Mouse (Mus musculus): ENCODE measurements around the gene Inppl1. TPM values are rescaled to one million over a fixed set of nuclear protein-coding genes. Genes with fewer than 3 reads are reported as not detected.

The Inppl1 gene
- polyA plus RNA-seq, 1 experiment from 2014 or later = 44.8 TPM

- Histone ChIP-seq H3K27ac (replicated peaks; ENCODE audit: low read depth, low read length) (no peak overlapping the region), H3K27me3 (ENCODE audit: control insufficient read depth, insufficient read depth, low read length) (peaks cover 33% of the 10 kb centered on the region), H3K9me3 (ENCODE audit: control insufficient read depth, low read length) (no peaks in the 10 kb centered on the region), H3K4me1 (ENCODE audit: control insufficient read depth, insufficient read depth, low read length) (peaks cover 19% of the 10 kb centered on the region), H3K9ac (ENCODE audit: low read length) (no peak overlapping the region), H3K36me3 (ENCODE audit: control insufficient read depth, insufficient read depth, low read length) (peaks cover 20% of the 10 kb centered on the region; the same call in 1 of the 2 replicates), H3K4me3 (ENCODE audit: low read depth, low read length) (no peak overlapping the region), H3K4me2 (ENCODE audit: low read depth, severe bottlenecking) (0 out of 2 replicates have a peak overlapping the region, but pooled peaks have one; percentile 82)
- WGBS = 24% methylated on average over 31 of the region's 32 CpGs
- peak; percentile 59 for DNase-seq (ENCODE audit: low spot score)
- ATAC-seq (ENCODE audit: insufficient number of reproducible peaks, low FRiP score, low TSS enrichment, low read depth) = 0 out of 2 replicates have a peak, but pooled peaks have one; percentile 7
Observed at GRCm38 (mm10) chr7:101822836-101823757, 14.9 kb downstream of the Inppl1 start.

GRCm38 (mm10) chr7:101821571-101822501, 16.2 kb downstream of the Inppl1 start:
- ATAC-seq (ENCODE audit: insufficient number of reproducible peaks, low FRiP score, low TSS enrichment, low read depth) = peak; percentile 88
- Histone ChIP-seq H3K27ac (replicated peaks; ENCODE audit: low read depth, low read length) (peak overlapping the region; percentile 38), H3K4me1 (ENCODE audit: control insufficient read depth, insufficient read depth, low read length) (peaks cover 19% of the 10 kb centered on the region)

GRCm38 (mm10) chr7:101820295-101821030, 17.6 kb downstream of the Inppl1 start:
- Histone ChIP-seq H3K27ac (replicated peaks; ENCODE audit: low read depth, low read length) (no peak overlapping the region), H3K9ac (ENCODE audit: low read length) (no peak overlapping the region), H3K27me3 (ENCODE audit: control insufficient read depth, insufficient read depth, low read length) (peaks cover 50% of the 10 kb centered on the region), H3K4me3 (ENCODE audit: low read depth, low read length) (peak overlapping the region; percentile 29; the same call in 1 of the 2 replicates), H3K4me2 (ENCODE audit: low read depth, severe bottlenecking) (peak overlapping the region; percentile 82), H3K9me3 (ENCODE audit: control insufficient read depth, low read length) (no peaks in the 10 kb centered on the region), H3K36me3 (ENCODE audit: control insufficient read depth, insufficient read depth, low read length) (peaks cover 7% of the 10 kb centered on the region; the same call in 1 of the 2 replicates), H3K4me1 (ENCODE audit: control insufficient read depth, insufficient read depth, low read length) (peaks cover 19% of the 10 kb centered on the region)
- peak; percentile 49 for DNase-seq (ENCODE audit: low spot score)
- no peak for ATAC-seq (ENCODE audit: insufficient number of reproducible peaks, low FRiP score, low TSS enrichment, low read depth)
- WGBS = 4% methylated on average over 35 of the region's 35 CpGs

More at GRCm38 (mm10) chr7:101821571-101822501, 16.2 kb downstream of the Inppl1 start:
- H3K4me2 ChIP-seq (ENCODE audit: low read depth, severe bottlenecking) = peak overlapping the region; percentile 82
- H3K4me3 ChIP-seq (ENCODE audit: low read depth, low read length) = peak overlapping the region; percentile 29
- peak overlapping the region; percentile 47 for H3K9ac ChIP-seq (ENCODE audit: low read length)
- H3K9me3 ChIP-seq (ENCODE audit: control insufficient read depth, low read length) = no peaks in the 10 kb centered on the region
- WGBS = under 1% methylated on average over 65 of the region's 71 CpGs
- peak; percentile 86 for DNase-seq (ENCODE audit: low spot score)
- H3K27me3 ChIP-seq (ENCODE audit: control insufficient read depth, insufficient read depth, low read length) = peaks cover 46% of the 10 kb centered on the region
- H3K36me3 ChIP-seq (ENCODE audit: control insufficient read depth, insufficient read depth, low read length) = peaks cover 16% of the 10 kb centered on the region; the same call in 1 of the 2 replicates

GRCm38 (mm10) chr7:101817861-101818401, 20.1 kb downstream of the Inppl1 start, which contains the start of gene Phox2a:
Gene Phox2a (plus strand): TSS chr7:101818313.
- no peaks in the 10 kb centered on the region for H3K9me3 ChIP-seq (ENCODE audit: control insufficient read depth, low read length)
- H3K27ac ChIP-seq (replicated peaks; ENCODE audit: low read depth, low read length) = no peak within 1 kb of the TSS
- peak within 1 kb of the TSS; percentile 27 for H3K4me3 ChIP-seq (ENCODE audit: low read depth, low read length)
- H3K27me3 ChIP-seq (ENCODE audit: control insufficient read depth, insufficient read depth, low read length) = peaks cover 50% of the 10 kb centered on the region
- WGBS = 1% methylated on average over 40 of the region's 45 CpGs
- H3K4me1 ChIP-seq (ENCODE audit: control insufficient read depth, insufficient read depth, low read length) = peaks cover 13% of the 10 kb centered on the region
- ATAC-seq (ENCODE audit: insufficient number of reproducible peaks, low FRiP score, low TSS enrichment, low read depth) = no peak
- no peak within 1 kb of the TSS for H3K9ac ChIP-seq (ENCODE audit: low read length)
- peak within 1 kb of the TSS; percentile 35 for H3K4me2 ChIP-seq (ENCODE audit: low read depth, severe bottlenecking)
- peak; percentile 37 for DNase-seq (ENCODE audit: low spot score)
- no peaks in the 10 kb centered on the region for H3K36me3 ChIP-seq (ENCODE audit: control insufficient read depth, insufficient read depth, low read length)

- H3K36me3 ChIP-seq (ENCODE audit: control insufficient read depth, insufficient read depth, low read length) = peaks cover 4% of the 10 kb centered on the region; the same call in 1 of the 2 replicates
Observed at GRCm38 (mm10) chr7:101777053-101777452, 61.0 kb downstream of the Inppl1 start.

GRCm38 (mm10) chr7:101772687-101773086, 65.3 kb downstream of the Inppl1 start:
- no peak overlapping the region for H3K4me3 ChIP-seq (ENCODE audit: low read depth, low read length)
- no peaks in the 10 kb centered on the region; the same call in 1 of the 2 replicates for H3K36me3 ChIP-seq (ENCODE audit: control insufficient read depth, insufficient read depth, low read length)
- H3K4me1 ChIP-seq (ENCODE audit: control insufficient read depth, insufficient read depth, low read length) = peaks cover 4% of the 10 kb centered on the region; the same call in 1 of the 2 replicates
- no peak overlapping the region for H3K9ac ChIP-seq (ENCODE audit: low read length)
- 75% methylated on average over 8 of the region's 8 CpGs for WGBS
- no peak overlapping the region for H3K4me2 ChIP-seq (ENCODE audit: low read depth, severe bottlenecking)
- no peaks in the 10 kb centered on the region for H3K27me3 ChIP-seq (ENCODE audit: control insufficient read depth, insufficient read depth, low read length)
- ATAC-seq (ENCODE audit: insufficient number of reproducible peaks, low FRiP score, low TSS enrichment, low read depth) = no peak
- no peak for DNase-seq (ENCODE audit: low spot score)
- H3K9me3 ChIP-seq (ENCODE audit: control insufficient read depth, low read length) = no peaks in the 10 kb centered on the region
- H3K27ac ChIP-seq (replicated peaks; ENCODE audit: low read depth, low read length) = no peak overlapping the region

More at GRCm38 (mm10) chr7:101777053-101777452, 61.0 kb downstream of the Inppl1 start:
- Histone ChIP-seq H3K4me3 (ENCODE audit: low read depth, low read length) (no peak overlapping the region), H3K27me3 (ENCODE audit: control insufficient read depth, insufficient read depth, low read length) (no peaks in the 10 kb centered on the region), H3K4me2 (ENCODE audit: low read depth, severe bottlenecking) (no peak overlapping the region), H3K9ac (ENCODE audit: low read length) (no peak overlapping the region), H3K27ac (replicated peaks; ENCODE audit: low read depth, low read length) (no peak overlapping the region), H3K4me1 (ENCODE audit: control insufficient read depth, insufficient read depth, low read length) (no peaks in the 10 kb centered on the region), H3K9me3 (ENCODE audit: control insufficient read depth, low read length) (no peaks in the 10 kb centered on the region)
- no peak for DNase-seq (ENCODE audit: low spot score)
- no peak for ATAC-seq (ENCODE audit: insufficient number of reproducible peaks, low FRiP score, low TSS enrichment, low read depth)
- WGBS = 94% methylated on average over 1 of the region's 1 CpGs
